Mouse (Mus musculus) spleen, postnatal 36 days (tissue): ENCODE results near the gene Capn15.

ENCODE experiments used
- DNase-seq, 2 experiments: peaks; one replicate each; pipeline ENCODE4 v3.0.0; 2022; ENCODE audit warnings: low spot score in 2 of 2, mixed read lengths in 1 of 2

The Capn15 gene

DNA sequence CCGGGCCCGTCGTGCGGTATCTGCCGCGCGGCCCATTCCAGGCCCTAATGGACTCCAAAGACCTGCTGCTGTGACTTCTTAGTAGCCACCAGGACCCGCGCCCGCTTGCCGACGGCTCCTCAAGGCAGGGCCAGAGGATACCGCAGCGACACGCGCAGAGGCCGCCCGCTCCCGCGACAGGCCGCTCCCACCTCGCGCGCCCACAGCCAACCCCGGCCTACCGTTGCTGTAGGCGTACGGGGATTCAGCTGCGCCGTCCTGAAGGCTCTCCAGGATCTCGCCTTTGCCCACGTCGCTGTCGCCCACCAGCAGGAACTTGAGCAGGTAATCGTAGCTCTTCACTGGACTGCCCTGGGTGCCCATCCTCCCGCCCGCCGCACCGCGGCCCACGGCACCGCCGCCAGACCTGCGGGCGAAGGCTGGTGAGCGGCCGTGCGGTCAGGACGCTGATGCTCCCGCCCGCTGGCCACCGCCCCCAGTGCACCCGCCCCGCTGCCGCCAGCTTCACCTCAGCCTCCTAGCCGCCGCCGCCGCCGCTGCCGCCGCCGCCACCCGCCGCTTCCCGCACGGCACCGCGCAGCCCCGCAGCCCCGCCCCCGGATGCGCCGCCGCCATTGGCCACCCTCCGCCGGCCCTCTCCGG lies 66.3 kb downstream of the Capn15 start, which contains the start of gene Rab40c:
Gene Rab40c, minus strand, starts transcription at position 584 of the 642 bp plus-strand sequence.
- DNase-seq, result no peak

DNA sequence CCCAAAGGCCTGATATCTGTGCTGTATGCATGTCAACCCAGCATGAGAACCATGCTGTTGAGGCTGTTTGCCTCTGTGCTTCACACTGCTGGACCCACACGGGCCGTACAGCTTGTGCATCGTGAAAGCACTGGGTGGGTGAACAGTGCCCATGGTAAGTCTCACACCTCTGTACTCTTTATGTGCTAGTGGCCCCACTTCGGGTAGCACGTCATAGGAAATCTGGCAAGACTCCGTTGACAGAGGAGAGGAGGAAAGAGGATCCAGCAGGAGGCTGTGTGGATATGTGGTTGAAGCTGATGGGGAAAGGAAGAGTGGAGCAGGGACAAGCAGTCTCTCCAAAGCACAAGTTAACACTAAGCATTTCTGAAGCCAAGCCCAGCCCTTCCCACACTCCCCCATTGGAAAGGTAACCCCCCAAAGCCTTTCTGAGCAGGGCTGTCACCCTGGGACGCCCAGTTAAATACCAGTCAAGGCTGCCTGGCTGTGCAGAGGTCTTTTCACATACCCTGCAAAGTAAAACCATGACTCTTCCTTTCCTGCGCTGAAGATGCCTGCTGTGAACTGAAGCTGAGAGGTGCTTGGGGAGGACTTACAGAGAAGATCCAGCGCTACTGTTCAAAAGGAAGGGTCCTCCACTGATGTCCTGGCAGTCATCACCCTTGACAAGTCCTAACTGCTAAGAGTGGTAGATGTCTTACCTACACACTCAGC lies 67.4 kb downstream of the Capn15 start:
- DNase-seq, result no peak

DNA sequence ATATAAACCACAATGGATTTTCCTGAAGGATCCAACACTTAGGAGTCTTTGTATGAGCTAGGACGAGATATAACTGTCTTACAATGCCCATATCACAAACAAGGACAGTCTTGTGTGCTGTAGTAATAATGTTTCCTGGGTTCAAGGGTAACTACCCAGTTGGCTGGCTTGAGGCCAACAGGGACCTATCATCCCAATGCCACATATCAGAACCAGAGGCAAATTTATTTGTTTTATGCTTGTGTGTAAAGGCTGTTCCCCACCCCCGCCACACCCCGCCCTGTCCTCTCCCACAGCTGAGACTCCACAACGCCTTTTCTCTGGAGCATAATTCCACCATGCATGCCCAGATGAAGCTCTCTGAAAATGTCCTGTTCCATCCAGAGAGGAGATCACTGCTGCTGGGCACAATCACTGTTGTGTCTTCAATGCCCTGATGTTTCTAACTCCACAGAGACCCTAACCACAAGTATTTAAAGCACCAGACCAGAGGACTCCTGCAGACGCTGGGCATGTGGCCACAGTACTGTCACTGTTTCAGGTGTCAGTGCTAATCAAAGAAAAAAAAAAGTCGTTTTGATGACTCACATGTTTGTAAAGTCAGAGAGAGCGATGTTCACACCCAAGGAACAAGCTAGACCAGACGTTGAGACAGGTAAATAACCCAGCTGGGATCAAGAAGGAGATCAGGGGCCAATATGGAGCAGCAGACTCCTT lies 68.5 kb downstream of the Capn15 start:
- no peak for DNase-seq

DNA sequence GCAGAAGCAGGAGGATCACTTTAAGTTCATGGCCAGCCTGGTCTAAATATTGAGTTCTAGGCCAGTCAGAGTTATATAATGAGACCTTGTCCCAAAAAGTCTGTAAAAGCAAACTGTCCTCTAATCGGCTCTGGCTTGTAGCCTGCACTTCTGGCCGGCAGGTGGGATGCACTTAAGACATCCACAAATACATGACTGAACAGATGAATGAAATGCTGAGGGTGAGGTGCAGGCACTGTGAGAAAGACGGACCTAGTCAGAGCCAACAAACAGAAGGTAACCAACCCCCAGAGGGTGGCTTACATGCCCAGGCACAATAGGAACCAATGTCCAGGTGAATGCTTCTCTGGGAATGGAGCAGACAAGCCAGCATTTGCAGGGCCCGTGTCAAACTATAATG lies 71.3 kb downstream of the Capn15 start:
- no peak for DNase-seq

DNA sequence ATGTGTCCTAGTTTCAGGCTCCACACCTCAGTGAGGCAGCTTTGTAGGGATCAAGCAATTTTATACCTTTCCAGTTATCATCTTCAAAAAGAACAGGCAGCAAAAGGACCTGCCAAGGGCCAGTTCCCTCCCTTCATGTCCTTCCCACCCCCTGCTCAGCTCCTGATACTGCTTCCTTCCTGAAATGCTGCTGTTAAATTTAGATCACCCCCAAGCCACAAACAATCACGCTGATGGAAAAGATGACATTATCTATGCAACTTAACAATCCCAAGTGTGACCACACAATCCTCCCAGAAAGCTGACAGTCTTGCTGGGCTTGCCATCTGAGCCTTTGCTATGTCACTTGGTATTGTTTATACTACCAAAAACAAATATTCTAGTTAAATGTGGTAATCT lies 71.7 kb downstream of the Capn15 start:
- no peak for DNase-seq

DNA sequence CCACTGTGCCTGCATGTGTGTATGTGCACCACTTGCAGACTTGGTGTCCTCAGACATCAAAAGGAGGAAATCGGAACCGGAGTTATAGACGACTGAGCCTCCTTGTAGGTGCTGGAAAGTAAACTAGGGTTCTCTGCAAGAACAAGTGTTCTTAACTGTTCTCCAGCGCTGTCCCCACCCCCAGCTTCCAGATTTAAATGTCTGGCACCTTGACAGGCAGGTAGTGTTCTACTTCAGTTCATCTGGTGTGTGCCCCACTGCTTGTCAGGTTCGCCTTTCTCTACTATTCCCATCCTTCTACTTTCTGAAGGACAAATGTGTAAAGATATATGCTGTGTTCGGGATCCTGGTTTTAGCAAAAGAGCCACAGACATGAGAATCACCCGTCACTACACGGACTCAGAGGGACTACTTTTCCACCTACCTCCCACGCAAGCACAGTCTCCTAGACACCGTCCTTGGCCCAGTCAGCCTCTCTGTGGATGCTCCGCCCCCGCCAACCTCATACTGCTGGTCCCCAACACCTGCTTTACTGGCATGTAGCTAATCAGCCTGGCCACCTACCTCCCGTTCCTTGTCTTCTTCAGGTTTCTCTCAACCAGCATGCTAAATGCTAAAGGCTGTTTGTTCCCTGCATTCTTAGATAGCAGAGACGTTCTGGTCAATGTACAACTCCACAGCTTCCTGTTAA lies 72.3 kb downstream of the Capn15 start:
- no peak for DNase-seq

GRCm38 (mm10) chr17:25911816-25912215 lies 73.8 kb downstream of the Capn15 start:
- DNase-seq, result no peak
